ENCODE assay signal across 16 mouse cellular contexts in the genomic region with DNA sequence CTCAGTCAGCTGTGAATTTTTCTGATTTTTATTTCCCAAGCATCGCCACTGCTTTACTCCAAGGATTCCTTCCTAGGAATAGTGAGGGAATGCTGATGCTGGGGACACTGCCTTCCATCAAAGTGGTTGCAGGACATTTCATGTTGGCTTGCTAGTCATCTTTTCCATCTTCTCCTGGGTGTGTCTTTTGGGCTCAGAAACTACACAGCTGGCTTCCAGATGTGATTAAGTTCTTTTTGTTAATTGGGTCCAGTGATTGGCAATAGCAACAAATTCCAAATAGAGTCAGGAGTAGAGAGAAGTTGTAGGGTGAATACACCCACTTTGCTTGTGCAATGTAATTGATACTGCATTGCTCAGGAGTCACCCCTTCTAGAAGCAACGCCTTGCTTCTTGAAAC.
"Had no signal": no experiment of that assay in that cellular context is flagged by ENCODE, and none has a peak within 500 bp of the region (broad histone marks: within the 10 kb centered on the region; RNA-seq: fewer than 3 reads in every experiment).

No protein-coding gene starts in this region.

- H3K4me3 ChIP-seq: neural tube, embryonic 13.5 days; neural tube, embryonic 15.5 days; stomach, embryonic 15.5 days had no signal

- DNase-seq: retina, postnatal 1 day; right cerebral cortex, adult 18-20 months; right cerebral cortex, postnatal 14 days; right cerebral cortex, postnatal 25 days; right cerebral cortex, postnatal 4 days; spleen, adult 18-20 months; thymus, adult 18-20 months; thymus, adult 2 months; thymus, postnatal 14 days; thymus, postnatal 25 days; thymus, postnatal 36 days; thymus, postnatal 4 days had no signal

- H3K4me2 ChIP-seq: neural tube, embryonic 13.5 days; neural tube, embryonic 15.5 days; stomach, embryonic 15.5 days had no signal

- H3K9ac ChIP-seq: neural tube, embryonic 13.5 days; neural tube, embryonic 15.5 days; stomach, embryonic 15.5 days had no signal

- H3K4me1 ChIP-seq: neural tube, embryonic 13.5 days; neural tube, embryonic 15.5 days; stomach, embryonic 15.5 days had no signal

- H3K27me3 ChIP-seq: neural tube, embryonic 13.5 days; neural tube, embryonic 15.5 days; stomach, embryonic 15.5 days had no signal

- H3K9me3 ChIP-seq: neural tube, embryonic 13.5 days; neural tube, embryonic 15.5 days; stomach, embryonic 15.5 days had no signal

- H3K36me3 ChIP-seq: neural tube, embryonic 13.5 days; neural tube, embryonic 15.5 days; stomach, embryonic 15.5 days had no signal

- H3K27ac ChIP-seq: neural tube, embryonic 13.5 days; neural tube, embryonic 15.5 days; stomach, embryonic 15.5 days; stomach, postnatal 0 days had no signal
